Mouse (Mus musculus) stomach, embryonic 15.5 days (tissue): Measurements from ENCODE around the gene Qser1. TPM values are rescaled to one million over a fixed set of nuclear protein-coding genes. Genes with fewer than 3 reads are reported as not detected.
"Not testable (repeated sequence)": the region's sequence is repeated elsewhere in the genome, so short reads cannot be mapped to it uniquely, and the experiment has no call there.

Experiments used
- ATAC-seq: fragments of 200-750 bp; cut with Nextera tagmentation; 2 replicates; pipeline ENCODE4 v1.8.0; 2017; ENCODE audit warnings: low read depth, moderate number of reproducible peaks, moderate TSS enrichment; ENCODE audit not compliant: insufficient read depth, low FRiP score
- H3K27ac ChIP-seq: fragments of 300-500 bp; sonication (generic); 2 replicates; pipeline ENCODE4 v1.5.1; 2015; ENCODE audit warnings: mild to moderate bottlenecking, inconsistent platforms
- H3K27me3 ChIP-seq: fragments of 300-500 bp; sonication (generic); replicated peaks from 2 replicates; pipeline ENCODE4 v1.6.1; 2015; ENCODE audit warnings: inconsistent platforms
- H3K36me3 ChIP-seq: fragments of 300-500 bp; sonication (generic); 2 replicates; pipeline ENCODE4 v1.6.1; 2015; ENCODE audit warnings: inconsistent platforms
- H3K4me1 ChIP-seq: fragments of 300-500 bp; sonication (generic); 2 replicates; pipeline ENCODE4 v1.6.1; 2015; ENCODE audit warnings: inconsistent platforms
- H3K4me2 ChIP-seq: fragments of 300-500 bp; sonication (generic); 2 replicates; pipeline ENCODE4 v1.6.1; 2015; ENCODE audit warnings: mild to moderate bottlenecking, inconsistent platforms
- H3K4me3 ChIP-seq: fragments of 300-500 bp; sonication (generic); replicated peaks from 2 replicates; pipeline ENCODE4 v1.5.1; 2015; ENCODE audit warnings: inconsistent platforms
- H3K9ac ChIP-seq: fragments of 300-500 bp; sonication (generic); 2 replicates; pipeline ENCODE4 v1.6.1; 2015; ENCODE audit warnings: inconsistent platforms
- H3K9me3 ChIP-seq: fragments of 300-500 bp; sonication (generic); 2 replicates; pipeline ENCODE4 v1.6.1; 2016; ENCODE audit warnings: inconsistent platforms
- WGBS: fragments of 180-500 bp; shearing (Covaris S2); methylation state at CpG from one replicate; pipeline ENCODE4 v1.1.7; 2015; 5-methylcytosine and 5-hydroxymethylcytosine counted together
- polyA plus RNA-seq: library from polyadenylated mRNA; unstranded; fragments of >200 nt; fragmentation: Nextera tagmentation; extraction: Ambion mirVana; gene quantifications from 2 replicates; pipeline ENCODE4 v1.2.1, GENCODE M21; 2015

Qser1 gene
- polyA plus RNA-seq = 7.9 and 8.6 TPM in 2 replicates

DNA sequence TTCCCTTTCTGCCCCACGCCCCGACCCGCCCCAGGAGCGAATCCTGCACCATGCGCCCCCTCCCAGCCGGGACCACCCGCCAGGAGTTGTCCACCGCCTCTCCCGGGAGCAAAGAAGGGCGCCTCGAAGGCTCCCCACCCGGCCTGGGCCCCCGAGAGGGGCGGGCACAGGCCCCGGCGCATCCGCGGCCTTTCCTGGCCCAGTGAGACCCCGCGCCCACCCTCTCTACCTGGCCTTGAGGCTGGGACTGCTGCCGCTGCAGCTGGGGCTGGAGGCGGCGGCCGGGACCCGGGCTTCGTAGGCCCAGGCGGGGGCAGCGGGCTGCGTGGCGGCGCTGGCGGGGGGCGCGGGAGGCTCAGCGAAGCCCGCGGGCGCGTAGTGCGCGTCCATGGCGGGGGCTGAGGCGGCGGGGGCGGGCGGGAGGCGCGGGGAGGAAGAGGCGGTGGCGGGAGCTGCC lies at the start of gene Qser1:
Qser1 (minus strand) TSS at position 390 of the 457 bp plus-strand sequence.
- Histone ChIP-seq H3K27me3 (no peaks in the 10 kb centered on the region), H3K4me2 (peak within 1 kb of the TSS; percentile 75), H3K9ac (peak within 1 kb of the TSS; percentile 94), H3K4me1 (no peaks in the 10 kb centered on the region), H3K9me3 (no peaks in the 10 kb centered on the region), H3K36me3 (no peaks in the 10 kb centered on the region), H3K27ac (peak within 1 kb of the TSS; percentile 98), H3K4me3 (peak within 1 kb of the TSS; percentile 94)
- ATAC-seq = peak; percentile 48
- under 1% methylated on average over 45 of the region's 50 CpGs for WGBS

DNA sequence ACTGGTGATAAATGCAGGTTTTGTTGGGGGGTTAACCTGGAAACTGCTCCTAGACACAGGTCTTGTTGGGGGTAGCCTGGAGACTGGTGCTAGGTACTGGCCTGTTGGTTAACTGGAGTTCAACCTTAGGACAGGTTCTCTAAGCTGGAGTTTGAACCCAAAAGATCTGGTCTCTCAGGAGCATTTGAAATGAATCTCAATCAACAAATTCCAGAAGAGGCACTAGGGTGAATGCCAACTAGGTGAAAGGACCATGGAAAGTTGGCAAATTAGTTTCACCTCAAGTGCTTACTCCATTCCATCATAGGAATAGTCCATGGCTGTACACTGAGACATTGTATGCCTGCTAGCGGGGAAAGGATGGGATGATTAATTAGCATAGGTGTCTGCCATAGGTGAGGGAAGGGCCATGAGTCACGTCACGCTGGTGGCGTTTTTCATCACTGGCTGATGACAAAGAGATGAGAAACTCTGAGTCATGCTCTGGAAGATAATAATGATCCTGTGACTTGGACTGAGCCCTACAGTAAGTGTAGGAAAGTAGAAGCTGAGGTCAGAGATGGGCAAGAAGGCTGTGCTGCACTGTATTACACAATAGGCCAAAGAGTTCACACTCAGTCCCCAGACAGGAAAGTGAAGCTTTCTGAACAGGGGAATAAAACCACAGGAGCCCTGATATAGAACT lies 47.8 kb upstream of the Qser1 start:
- Histone ChIP-seq H3K4me3 (no peak overlapping the region), H3K27me3 (no peaks in the 10 kb centered on the region), H3K9ac (no peak overlapping the region), H3K9me3 (no peaks in the 10 kb centered on the region), H3K4me1 (no peaks in the 10 kb centered on the region), H3K4me2 (no peak overlapping the region), H3K36me3 (no peaks in the 10 kb centered on the region), H3K27ac (no peak overlapping the region)
- 79% methylated on average over 4 of the region's 4 CpGs for WGBS
- no peak for ATAC-seq

DNA sequence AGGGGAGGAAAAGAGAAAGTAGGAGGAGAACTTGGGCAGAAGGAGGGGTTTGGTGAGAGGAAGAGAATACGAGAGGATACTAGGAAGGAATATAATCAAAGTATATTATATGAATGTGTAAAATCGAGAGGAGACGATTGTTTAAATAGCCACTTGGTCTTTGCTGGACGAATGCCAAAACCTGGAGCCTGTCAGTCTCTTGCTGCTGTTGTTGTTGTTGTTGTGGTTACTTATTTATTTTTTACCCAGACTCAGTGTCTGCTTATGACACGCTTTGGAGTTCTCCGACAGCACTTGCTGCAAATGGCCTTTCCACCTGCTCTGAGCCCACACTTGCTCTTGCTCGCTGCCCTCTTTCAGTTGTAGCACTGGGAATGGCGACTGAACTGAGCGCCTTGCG lies 43.9 kb upstream of the Qser1 start:
- no peak overlapping the region for H3K27ac ChIP-seq
- no peak for ATAC-seq
- H3K4me3 ChIP-seq = no peak overlapping the region
- no peaks in the 10 kb centered on the region for H3K27me3 ChIP-seq
- H3K4me2 ChIP-seq = no peak overlapping the region
- no peaks in the 10 kb centered on the region for H3K9me3 ChIP-seq
- H3K36me3 ChIP-seq = no peaks in the 10 kb centered on the region
- no peak overlapping the region for H3K9ac ChIP-seq
- H3K4me1 ChIP-seq = no peaks in the 10 kb centered on the region
- WGBS = 73% methylated on average over 10 of the region's 10 CpGs

DNA sequence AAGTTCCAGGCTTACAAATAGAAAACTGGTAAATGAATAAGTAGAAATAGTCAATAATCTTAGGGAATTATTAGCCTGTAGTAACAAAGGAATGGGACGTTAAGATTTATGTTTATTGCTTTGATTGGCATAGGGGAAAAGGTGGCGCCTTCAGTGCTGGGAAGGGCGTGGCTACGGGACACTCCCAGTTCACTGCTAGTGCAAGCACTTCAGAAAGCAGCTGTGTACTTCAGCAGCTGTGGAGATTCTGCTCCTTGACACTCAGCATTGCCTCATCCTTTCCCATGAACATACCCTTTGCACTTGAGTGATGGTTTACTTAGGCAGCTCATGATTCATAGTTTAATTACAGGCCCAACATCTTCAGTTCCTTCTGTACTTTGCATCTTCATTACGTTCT lies 42.5 kb upstream of the Qser1 start:
- H3K27me3 ChIP-seq = no peaks in the 10 kb centered on the region
- ATAC-seq = peak; percentile 63; the same call in 1 of the 2 replicates
- H3K27ac ChIP-seq = no peak overlapping the region
- WGBS = 43% methylated on average over 5 of the region's 5 CpGs
- no peak overlapping the region for H3K4me3 ChIP-seq
- H3K4me2 ChIP-seq = no peak overlapping the region
- H3K9me3 ChIP-seq = no peaks in the 10 kb centered on the region
- no peaks in the 10 kb centered on the region for H3K36me3 ChIP-seq
- no peak overlapping the region for H3K9ac ChIP-seq
- H3K4me1 ChIP-seq = no peaks in the 10 kb centered on the region

DNA sequence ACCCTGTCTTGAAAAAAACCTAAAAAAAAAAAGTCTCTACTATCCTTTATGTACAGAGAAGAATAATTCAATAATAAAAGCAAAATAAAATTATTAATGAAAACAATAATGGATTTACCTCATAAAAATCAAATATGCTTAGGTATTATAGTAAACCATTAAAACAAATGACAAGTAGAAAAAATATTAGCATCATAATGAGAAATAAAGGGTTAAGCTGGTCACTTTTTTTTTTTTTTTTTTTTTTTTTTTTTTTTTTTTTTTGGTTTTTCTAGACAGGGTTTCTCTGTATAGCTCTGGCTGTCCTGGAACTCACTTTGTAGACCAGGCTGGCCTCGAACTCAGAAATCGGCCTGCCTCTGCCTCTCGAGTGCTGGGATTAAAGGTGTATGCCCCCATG lies 41.5 kb upstream of the Qser1 start:
- H3K36me3 ChIP-seq, H3K27me3 ChIP-seq, ATAC-seq, H3K4me2 ChIP-seq, H3K4me1 ChIP-seq, H3K9ac ChIP-seq, H3K9me3 ChIP-seq, H3K4me3 ChIP-seq, H3K27ac ChIP-seq: not testable (repeated sequence)
- 88% methylated on average over 3 of the region's 3 CpGs for WGBS

DNA sequence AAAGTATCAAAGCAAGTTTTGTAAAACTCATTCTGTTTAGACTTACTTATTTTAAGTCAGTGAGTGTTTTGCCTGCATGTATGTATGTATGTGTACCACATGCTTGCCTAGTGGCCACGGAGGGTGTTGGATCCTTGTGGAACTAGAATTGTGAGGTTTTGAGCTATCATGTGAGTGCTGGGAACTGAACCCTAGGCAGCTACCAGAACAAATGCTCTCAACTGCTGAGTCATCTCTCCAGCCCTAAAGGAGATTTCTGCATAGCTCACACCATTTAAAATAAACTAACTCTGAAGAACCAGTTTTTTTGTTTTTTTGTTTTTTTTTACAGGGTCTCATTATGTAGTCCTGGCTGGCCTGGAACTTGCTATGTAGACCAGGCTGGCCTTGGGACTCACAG lies 39.7 kb upstream of the Qser1 start:
- H3K4me2 ChIP-seq = no peak overlapping the region
- no peaks in the 10 kb centered on the region for H3K36me3 ChIP-seq
- H3K27ac ChIP-seq = no peak overlapping the region
- no peak overlapping the region for H3K4me3 ChIP-seq
- no peaks in the 10 kb centered on the region for H3K4me1 ChIP-seq
- H3K9me3 ChIP-seq = no peaks in the 10 kb centered on the region
- H3K27me3 ChIP-seq = no peaks in the 10 kb centered on the region
- no peak overlapping the region for H3K9ac ChIP-seq
- WGBS = 50% methylated on average over 1 of the region's 1 CpGs
- ATAC-seq = no peak

DNA sequence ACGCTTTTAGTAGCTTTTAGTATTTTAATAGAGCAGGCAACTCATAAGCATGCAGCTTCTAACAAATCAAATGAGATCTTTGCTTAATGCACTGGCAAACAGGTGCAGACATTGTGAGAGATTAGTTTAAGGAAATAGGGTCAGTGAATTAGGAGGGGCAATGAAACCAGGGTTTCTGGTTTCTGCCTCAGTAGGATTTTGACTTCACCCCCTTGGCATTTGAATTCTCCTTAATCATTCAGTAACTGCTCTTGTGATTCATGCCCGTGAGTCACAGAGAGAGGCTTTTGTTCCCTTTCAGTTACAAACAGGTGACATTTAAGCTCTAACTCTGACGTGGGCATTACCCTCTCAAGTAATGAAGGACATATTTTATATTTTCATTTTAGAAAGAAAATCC lies 39.2 kb upstream of the Qser1 start:
- no peak overlapping the region for H3K4me2 ChIP-seq
- H3K4me1 ChIP-seq = no peaks in the 10 kb centered on the region
- no peak overlapping the region for H3K9ac ChIP-seq
- 0 out of 2 replicates have a peak, but pooled peaks have one; percentile 31 for ATAC-seq
- H3K27ac ChIP-seq = no peak overlapping the region
- no peak overlapping the region for H3K4me3 ChIP-seq
- no peaks in the 10 kb centered on the region for H3K36me3 ChIP-seq
- H3K27me3 ChIP-seq = no peaks in the 10 kb centered on the region
- WGBS = 38% methylated on average over 3 of the region's 3 CpGs
- H3K9me3 ChIP-seq = no peaks in the 10 kb centered on the region

DNA sequence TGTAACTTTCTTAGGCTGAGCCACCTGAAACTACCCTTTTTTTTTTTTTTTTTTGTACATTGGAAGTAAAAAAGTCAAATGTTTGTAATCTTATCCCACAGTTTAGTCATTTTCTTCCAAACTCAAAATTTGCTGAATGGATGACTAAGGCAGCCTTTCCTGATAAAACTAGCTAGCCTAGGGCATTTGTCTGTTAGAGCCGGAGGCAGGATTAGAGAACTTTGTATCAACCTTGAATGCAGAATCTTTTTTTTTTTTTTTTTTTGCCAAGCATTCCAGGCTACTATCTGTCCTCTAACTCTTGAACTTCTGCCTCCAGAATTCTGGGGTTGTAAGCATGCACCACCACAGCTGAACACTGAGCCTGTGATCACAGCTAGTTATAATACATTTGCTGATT lies 38.3 kb upstream of the Qser1 start:
- WGBS = 60% methylated on average over 1 of the region's 1 CpGs
- ATAC-seq = no peak
- Histone ChIP-seq H3K4me2 (no peak overlapping the region), H3K9ac (no peak overlapping the region), H3K27me3 (no peaks in the 10 kb centered on the region), H3K27ac (no peak overlapping the region), H3K36me3 (no peaks in the 10 kb centered on the region), H3K9me3 (no peaks in the 10 kb centered on the region), H3K4me3 (no peak overlapping the region), H3K4me1 (no peaks in the 10 kb centered on the region)

DNA sequence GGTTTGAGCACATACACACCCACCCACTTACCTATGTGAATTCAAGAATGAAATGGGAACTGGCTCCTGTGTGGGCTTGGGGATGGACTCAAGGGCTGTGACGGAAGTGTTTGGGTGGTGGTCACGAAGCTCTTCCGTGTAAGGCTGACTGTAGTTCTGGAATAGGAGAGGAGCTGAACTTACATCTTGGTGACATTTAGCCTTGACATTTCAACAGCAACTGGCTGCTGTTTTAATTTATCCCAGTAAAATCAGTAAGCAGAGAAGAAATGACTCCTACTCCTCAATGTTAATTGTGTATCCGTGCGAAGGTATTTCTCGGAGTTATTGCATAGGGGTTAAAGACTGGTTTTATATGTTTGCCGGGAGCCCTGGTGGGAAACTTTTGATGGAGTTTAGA lies 36.0 kb upstream of the Qser1 start:
- WGBS = 87% methylated on average over 7 of the region's 7 CpGs
- H3K4me1 ChIP-seq = no peaks in the 10 kb centered on the region
- H3K9ac ChIP-seq = no peak overlapping the region
- no peak for ATAC-seq
- no peaks in the 10 kb centered on the region for H3K27me3 ChIP-seq
- H3K27ac ChIP-seq = no peak overlapping the region
- H3K36me3 ChIP-seq = no peaks in the 10 kb centered on the region
- H3K9me3 ChIP-seq = no peaks in the 10 kb centered on the region
- H3K4me3 ChIP-seq = no peak overlapping the region
- no peak overlapping the region for H3K4me2 ChIP-seq

DNA sequence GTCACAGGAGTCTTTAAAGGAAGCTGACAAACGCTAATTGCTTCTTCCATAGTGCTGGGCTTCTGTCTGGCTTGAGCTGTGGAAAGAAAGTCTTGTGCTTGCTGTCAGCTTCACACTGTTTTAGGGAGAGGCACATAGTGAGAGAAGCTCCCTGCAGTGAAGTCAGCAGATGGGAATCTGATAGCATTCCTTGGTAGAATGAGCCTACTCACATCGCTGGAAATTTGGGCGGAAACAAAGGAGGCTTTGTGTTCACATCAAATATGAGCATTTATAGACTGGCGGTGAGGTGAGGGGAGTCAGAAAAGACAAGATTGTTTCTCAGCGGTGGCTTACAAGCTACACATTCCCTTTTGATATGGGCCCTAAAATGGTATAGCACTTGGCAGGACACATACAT lies 35.1 kb upstream of the Qser1 start:
- WGBS = 38% methylated on average over 5 of the region's 5 CpGs
- Histone ChIP-seq H3K4me3 (no peak overlapping the region), H3K27me3 (no peaks in the 10 kb centered on the region), H3K4me1 (no peaks in the 10 kb centered on the region), H3K27ac (no peak overlapping the region), H3K4me2 (no peak overlapping the region), H3K9ac (no peak overlapping the region), H3K9me3 (no peaks in the 10 kb centered on the region), H3K36me3 (no peaks in the 10 kb centered on the region)
- no peak for ATAC-seq

DNA sequence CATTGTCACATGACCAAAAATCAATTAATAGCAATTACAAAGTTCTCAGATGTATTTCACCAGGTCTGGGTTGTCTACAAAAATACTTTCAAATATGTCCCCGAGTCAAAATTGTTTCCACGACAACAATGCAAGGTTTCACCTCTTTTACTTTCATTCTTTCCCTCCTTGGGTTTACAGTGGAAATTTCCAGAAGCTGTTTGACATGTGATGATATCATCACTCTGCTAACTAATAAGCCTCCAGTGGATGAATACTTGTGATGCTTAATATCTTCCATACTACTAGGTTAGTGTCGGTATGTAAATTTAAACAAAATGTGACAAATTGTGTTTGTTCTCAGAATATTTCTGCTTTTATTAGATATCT lies 33.4 kb upstream of the Qser1 start:
- H3K4me2 ChIP-seq = peak overlapping the region; percentile 94
- H3K9ac ChIP-seq = no peak overlapping the region
- no peaks in the 10 kb centered on the region for H3K36me3 ChIP-seq
- H3K4me3 ChIP-seq = peak overlapping the region; percentile 54
- WGBS = 54% methylated on average over 3 of the region's 3 CpGs
- no peak for ATAC-seq
- H3K9me3 ChIP-seq = no peaks in the 10 kb centered on the region
- no peaks in the 10 kb centered on the region for H3K27me3 ChIP-seq
- no peak overlapping the region for H3K27ac ChIP-seq
- H3K4me1 ChIP-seq = no peaks in the 10 kb centered on the region

DNA sequence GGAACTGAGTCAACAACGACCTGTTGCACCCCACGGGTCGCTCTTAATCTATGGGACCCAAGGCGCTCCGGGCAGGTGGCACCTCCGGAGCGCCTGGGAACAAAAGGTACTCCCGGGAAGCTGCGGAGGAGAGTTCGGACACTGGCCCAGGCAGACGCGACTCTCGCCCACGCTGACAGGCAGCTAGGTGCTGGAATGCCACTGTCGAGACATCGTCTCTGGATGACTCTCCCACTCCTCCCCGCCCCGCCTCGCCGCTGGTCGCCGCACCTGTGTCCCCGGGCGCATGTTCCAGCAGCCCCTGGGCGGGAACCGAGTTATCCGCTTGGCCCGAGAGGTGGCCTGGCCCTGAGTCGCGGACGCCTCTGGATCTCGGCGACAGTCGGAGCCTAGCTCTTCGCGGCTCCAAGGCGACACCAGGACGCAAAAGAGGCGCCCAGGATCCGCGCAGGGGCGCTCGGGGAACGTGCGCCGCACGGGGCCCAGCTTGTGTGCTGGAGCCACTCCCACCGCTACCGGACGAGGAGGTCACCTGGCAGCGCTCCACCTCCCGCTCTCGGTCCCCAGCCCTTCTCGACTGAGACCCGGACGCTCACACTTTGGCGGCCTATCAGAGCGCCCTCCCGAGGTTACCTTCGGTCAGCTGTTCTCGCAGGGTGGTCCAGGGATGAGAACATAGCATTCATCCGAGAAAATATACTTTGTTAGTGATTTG lies 32.9 kb upstream of the Qser1 start, which contains the start of gene Prrg4:
Prrg4 (minus strand) TSS at position 601 of the 715 bp plus-strand sequence.
- Histone ChIP-seq H3K4me1 (no peaks in the 10 kb centered on the region), H3K9me3 (no peaks in the 10 kb centered on the region), H3K27me3 (no peaks in the 10 kb centered on the region), H3K27ac (peak within 1 kb of the TSS; percentile 59), H3K4me3 (peak within 1 kb of the TSS; percentile 54), H3K4me2 (peak within 1 kb of the TSS; percentile 94), H3K36me3 (no peaks in the 10 kb centered on the region), H3K9ac (peak within 1 kb of the TSS; percentile 43; the same call in 1 of the 2 replicates)
- peak; percentile 89 for ATAC-seq
- WGBS = under 1% methylated on average over 60 of the region's 62 CpGs
